Mouse (Mus musculus): Measurements from ENCODE around the gene Mcub.
A peak's percentile ranks its signal among the peaks of the same experiment; 100 is the strongest.

Gene Mcub

GRCm38 (mm10) chr3:129969432-129970395 lies at the start of gene Mcub:
Gene Mcub (minus strand): TSS chr3:129970206.
- DNase-seq: peak; percentile 17 to 28

GRCm38 (mm10) chr3:130012943-130013342 lies 42.9 kb upstream of the Mcub start:
- no peak for DNase-seq

GRCm38 (mm10) chr3:130011236-130011635 lies 41.2 kb upstream of the Mcub start:
- DNase-seq: no peak

- DNase-seq: no peak
Measured at GRCm38 (mm10) chr3:130006141-130006540, 36.1 kb upstream of the Mcub start.

- no peak for DNase-seq
Measured at GRCm38 (mm10) chr3:130000926-130001325, 30.9 kb upstream of the Mcub start.

- DNase-seq: no peak
Measured at GRCm38 (mm10) chr3:129998526-129998925, 28.5 kb upstream of the Mcub start.

GRCm38 (mm10) chr3:129998001-129998400 lies 28.0 kb upstream of the Mcub start:
- no peak for DNase-seq

GRCm38 (mm10) chr3:129997324-129997723 lies 27.3 kb upstream of the Mcub start:
- no peak for DNase-seq

GRCm38 (mm10) chr3:129987297-129987696 lies 17.3 kb upstream of the Mcub start:
- DNase-seq: no peak

- no peak for DNase-seq
Measured at GRCm38 (mm10) chr3:129985335-129985734, 15.3 kb upstream of the Mcub start.

- DNase-seq: no peak
Measured at GRCm38 (mm10) chr3:129984797-129985196, 14.8 kb upstream of the Mcub start.

GRCm38 (mm10) chr3:129982271-129982670 lies 12.3 kb upstream of the Mcub start:
- no peak for DNase-seq

- no peak for DNase-seq
Measured at GRCm38 (mm10) chr3:129981756-129982155, 11.8 kb upstream of the Mcub start.

- DNase-seq: no peak
Measured at GRCm38 (mm10) chr3:129979510-129979909, 9.5 kb upstream of the Mcub start.

- DNase-seq: no peak
Measured at GRCm38 (mm10) chr3:129978716-129979115, 8.7 kb upstream of the Mcub start.

GRCm38 (mm10) chr3:129976317-129976716 lies 6.3 kb upstream of the Mcub start:
- DNase-seq: no peak

GRCm38 (mm10) chr3:129970529-129971515 lies 816 bp upstream of the Mcub start:
- no peak for DNase-seq

- DNase-seq: no peak
Measured at GRCm38 (mm10) chr3:129969031-129969430, 975 bp downstream of the Mcub start.

GRCm38 (mm10) chr3:129967874-129968273 lies 2.1 kb downstream of the Mcub start:
- no peak for DNase-seq

GRCm38 (mm10) chr3:129964681-129965080 lies 5.3 kb downstream of the Mcub start:
- no peak for DNase-seq

- DNase-seq: no peak
Measured at GRCm38 (mm10) chr3:129962533-129962932, 7.5 kb downstream of the Mcub start.

GRCm38 (mm10) chr3:129953296-129953695 lies 16.7 kb downstream of the Mcub start:
- DNase-seq: no peak

- DNase-seq: no peak
Measured at GRCm38 (mm10) chr3:129949158-129949773, 20.7 kb downstream of the Mcub start.
